Mouse (Mus musculus): ENCODE measurements around the gene Atpif1. TPM values are rescaled to one million over a fixed set of nuclear protein-coding genes. Genes with fewer than 3 reads are reported as not detected.

Atpif1 gene
- 886 and 890 TPM in 2 replicates for polyA plus RNA-seq (2011; ENCODE audit: insufficient read depth, insufficient read length, low replicate concordance, missing spikeins)

DNA sequence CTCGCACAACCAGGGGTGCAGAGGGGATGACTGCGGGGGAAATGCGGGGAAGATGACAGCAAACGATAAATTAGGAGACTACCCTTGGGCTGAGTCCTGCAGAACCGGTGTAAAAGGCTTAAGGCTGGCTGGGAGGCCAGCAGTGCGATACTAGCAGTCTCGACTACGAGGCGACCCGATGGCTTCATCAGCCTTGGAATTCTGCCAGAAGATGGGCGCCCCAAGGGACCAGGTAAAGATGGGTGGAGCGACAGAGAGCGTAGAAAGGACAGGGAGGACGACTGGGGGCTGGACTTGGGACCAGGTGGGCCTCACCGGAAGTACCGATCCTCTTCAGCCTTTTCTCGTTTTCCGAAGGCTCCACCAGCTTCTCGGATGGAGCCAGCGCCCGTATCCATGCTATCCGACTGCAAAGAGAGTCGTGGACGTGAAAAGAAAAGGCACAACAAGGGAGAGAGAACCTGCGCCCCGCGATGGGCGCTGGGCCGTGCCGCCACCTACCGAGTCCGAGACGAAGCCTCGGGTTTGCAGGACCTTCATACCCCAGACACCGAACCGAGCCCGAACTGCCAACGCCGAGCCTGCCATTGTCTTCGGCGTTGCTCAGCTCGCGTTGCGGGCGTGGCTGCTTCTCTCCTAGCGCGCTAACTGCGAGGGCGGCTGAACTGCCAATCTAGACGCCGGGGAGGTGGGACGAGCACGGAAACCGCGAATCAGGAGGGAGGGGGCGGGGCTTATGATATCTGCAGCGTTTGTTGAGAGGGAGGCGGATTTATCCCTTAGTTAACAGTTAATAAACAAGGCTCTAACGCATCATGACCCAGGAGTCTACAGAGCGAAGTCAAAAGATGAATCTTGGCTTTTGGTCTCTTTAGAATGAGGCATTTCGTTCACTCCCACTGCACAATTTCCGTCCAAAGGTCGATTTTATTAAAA is at the start of gene Atpif1:
TSS of gene Atpif1 (minus strand) at position 679 of the 936 bp plus-strand sequence.
- Histone ChIP-seq H3K4me1 (ENCODE audit: control insufficient read depth, insufficient read depth, low read length) (peaks cover 6% of the 10 kb centered on the region), H3K27ac (ENCODE audit: control insufficient read depth, insufficient read depth, low read depth, low read length, poor library complexity) (peak within 1 kb of the TSS; percentile 82), H3K4me3 (replicated peaks; ENCODE audit: control insufficient read depth, low read depth, low read length) (peak within 1 kb of the TSS; percentile 81)
- under 1% methylated on average over 63 of the region's 63 CpGs for WGBS
- peak; percentile 96 for TF ChIP-seq POLR2A (IDR thresholded peaks at IDR 0.05; ENCODE audit: borderline replicate concordance, control insufficient read depth, low read depth, low read length)
- no peak for TF ChIP-seq CTCF (IDR thresholded peaks at IDR 0.05; ENCODE audit: control insufficient read depth, insufficient read depth, low read length)

GRCm38 (mm10) chr4:132574809-132575347 is 41.4 kb upstream of the Atpif1 start:
- 69% methylated on average over 1 of the region's 1 CpGs for WGBS
- Histone ChIP-seq H3K27ac (ENCODE audit: control insufficient read depth, insufficient read depth, low read depth, low read length, poor library complexity) (no peak overlapping the region), H3K4me3 (replicated peaks; ENCODE audit: control insufficient read depth, low read depth, low read length) (no peak overlapping the region), H3K4me1 (ENCODE audit: control insufficient read depth, insufficient read depth, low read length) (peaks cover 2% of the 10 kb centered on the region; the same call in 1 of the 2 replicates)
- TF ChIP-seq CTCF (IDR thresholded peaks at IDR 0.05; ENCODE audit: control insufficient read depth, insufficient read depth, low read length): no peak
- no peak for TF ChIP-seq POLR2A (IDR thresholded peaks at IDR 0.05; ENCODE audit: borderline replicate concordance, control insufficient read depth, low read depth, low read length)

DNA sequence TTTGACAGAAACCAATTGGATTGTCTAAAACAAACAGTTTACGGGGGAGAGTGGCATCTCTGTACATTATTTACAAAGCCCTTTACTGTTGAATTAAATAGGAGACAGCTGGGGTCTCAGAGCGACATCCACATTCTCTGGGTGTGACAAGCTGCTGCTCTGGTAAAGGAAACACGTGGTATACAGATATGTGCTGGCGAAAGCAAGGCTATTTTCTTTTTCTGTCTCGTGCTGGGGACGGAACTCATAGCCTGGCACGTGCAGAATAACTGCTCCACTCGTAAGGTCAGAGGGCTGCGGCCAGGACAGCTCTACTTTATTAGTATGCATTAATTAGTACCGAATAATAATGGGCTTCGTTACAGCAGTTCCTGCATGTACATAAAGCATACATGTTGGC is 39.9 kb upstream of the Atpif1 start:
- 14% methylated on average over 11 of the region's 11 CpGs for WGBS
- Histone ChIP-seq H3K27ac (ENCODE audit: control insufficient read depth, insufficient read depth, low read depth, low read length, poor library complexity) (no peak overlapping the region), H3K4me3 (replicated peaks; ENCODE audit: control insufficient read depth, low read depth, low read length) (no peak overlapping the region), H3K4me1 (ENCODE audit: control insufficient read depth, insufficient read depth, low read length) (peaks cover 2% of the 10 kb centered on the region; the same call in 1 of the 2 replicates)
- TF ChIP-seq POLR2A (IDR thresholded peaks at IDR 0.05; ENCODE audit: borderline replicate concordance, control insufficient read depth, low read depth, low read length) (no peak), CTCF (IDR thresholded peaks at IDR 0.05; ENCODE audit: control insufficient read depth, insufficient read depth, low read length) (no peak)

DNA sequence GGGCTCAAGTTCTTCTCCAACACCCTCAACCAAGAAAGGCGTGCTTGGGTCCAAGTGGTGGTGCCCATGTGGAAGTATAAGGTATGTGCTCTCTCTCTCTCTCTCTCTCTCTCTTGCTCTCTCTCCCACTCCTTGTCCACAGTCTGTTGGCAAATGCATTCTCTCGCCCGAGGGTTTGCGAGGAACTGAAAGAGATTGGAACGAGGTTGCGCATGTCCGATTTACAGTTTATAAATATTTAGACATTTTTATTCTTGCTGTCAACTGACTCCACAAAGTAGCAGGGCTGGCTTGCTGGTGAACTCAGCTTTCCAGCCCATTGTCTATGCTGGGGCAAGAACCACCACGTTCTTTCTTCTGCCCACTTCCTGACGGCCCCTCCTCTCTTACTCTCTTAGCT is 37.7 kb upstream of the Atpif1 start:
- Histone ChIP-seq H3K27ac (ENCODE audit: control insufficient read depth, insufficient read depth, low read depth, low read length, poor library complexity) (no peak overlapping the region), H3K4me1 (ENCODE audit: control insufficient read depth, insufficient read depth, low read length) (peaks cover 6% of the 10 kb centered on the region; the same call in 1 of the 2 replicates), H3K4me3 (replicated peaks; ENCODE audit: control insufficient read depth, low read depth, low read length) (no peak overlapping the region)
- 68% methylated on average over 9 of the region's 9 CpGs for WGBS
- TF ChIP-seq POLR2A (IDR thresholded peaks at IDR 0.05; ENCODE audit: borderline replicate concordance, control insufficient read depth, low read depth, low read length) (no peak), CTCF (IDR thresholded peaks at IDR 0.05; ENCODE audit: control insufficient read depth, insufficient read depth, low read length) (no peak)

DNA sequence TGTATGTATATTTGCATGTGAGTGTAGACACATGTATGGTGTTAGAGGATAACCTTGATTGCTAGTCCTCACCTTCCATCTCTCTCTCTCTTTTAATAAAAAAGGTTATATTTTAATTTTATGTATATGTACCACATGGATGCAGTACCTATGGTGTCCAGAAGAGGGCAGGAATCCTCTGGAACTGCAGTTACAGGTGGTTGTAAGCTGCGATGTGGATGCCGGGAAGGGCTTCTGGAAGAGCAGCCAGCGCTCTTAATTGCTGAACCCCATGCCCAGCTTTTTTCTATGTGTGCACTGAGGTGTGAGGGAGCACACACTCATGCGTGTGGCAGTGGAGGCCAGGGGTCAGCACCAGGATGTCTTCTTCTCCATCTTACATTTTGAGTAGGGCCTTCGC is 35.7 kb upstream of the Atpif1 start:
- TF ChIP-seq CTCF (IDR thresholded peaks at IDR 0.05; ENCODE audit: control insufficient read depth, insufficient read depth, low read length): peak; percentile 34; the same call in 1 of the 2 replicates
- TF ChIP-seq POLR2A (IDR thresholded peaks at IDR 0.05; ENCODE audit: borderline replicate concordance, control insufficient read depth, low read depth, low read length): no peak
- Histone ChIP-seq H3K27ac (ENCODE audit: control insufficient read depth, insufficient read depth, low read depth, low read length, poor library complexity) (no peak overlapping the region), H3K4me1 (ENCODE audit: control insufficient read depth, insufficient read depth, low read length) (peaks cover 6% of the 10 kb centered on the region; the same call in 1 of the 2 replicates), H3K4me3 (replicated peaks; ENCODE audit: control insufficient read depth, low read depth, low read length) (no peak overlapping the region)
- WGBS: 95% methylated on average over 5 of the region's 5 CpGs

DNA sequence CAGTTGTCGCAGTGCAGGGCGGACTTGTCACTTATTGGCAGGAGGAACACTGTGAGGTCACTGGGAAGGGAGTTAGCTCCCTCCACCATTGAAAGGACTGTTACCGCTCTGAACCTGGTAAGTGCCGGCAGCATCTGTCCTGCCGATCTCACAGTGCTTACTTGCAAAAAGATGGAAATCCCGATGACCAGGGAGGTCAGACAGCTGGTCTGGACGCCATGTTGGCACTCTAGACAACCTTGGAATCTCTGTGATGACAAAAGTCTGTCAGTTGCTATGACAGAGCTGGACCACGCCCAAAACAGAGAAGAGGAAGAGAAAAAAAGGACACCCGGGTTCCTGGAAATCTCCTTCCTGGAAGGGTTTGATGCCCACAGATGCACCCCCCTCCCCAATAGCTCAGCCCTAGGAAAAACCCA is 33.9 kb upstream of the Atpif1 start:
- WGBS: 58% methylated on average over 9 of the region's 9 CpGs
- no peak for TF ChIP-seq POLR2A (IDR thresholded peaks at IDR 0.05; ENCODE audit: borderline replicate concordance, control insufficient read depth, low read depth, low read length)
- TF ChIP-seq CTCF (IDR thresholded peaks at IDR 0.05; ENCODE audit: control insufficient read depth, insufficient read depth, low read length): no peak
- Histone ChIP-seq H3K4me1 (ENCODE audit: control insufficient read depth, insufficient read depth, low read length) (peaks cover 7% of the 10 kb centered on the region; the same call in 1 of the 2 replicates), H3K27ac (ENCODE audit: control insufficient read depth, insufficient read depth, low read depth, low read length, poor library complexity) (no peak overlapping the region), H3K4me3 (replicated peaks; ENCODE audit: control insufficient read depth, low read depth, low read length) (no peak overlapping the region)

GRCm38 (mm10) chr4:132565089-132565747 is 31.8 kb upstream of the Atpif1 start:
- Histone ChIP-seq H3K27ac (ENCODE audit: control insufficient read depth, insufficient read depth, low read depth, low read length, poor library complexity) (no peak overlapping the region), H3K4me1 (ENCODE audit: control insufficient read depth, insufficient read depth, low read length) (peaks cover 9% of the 10 kb centered on the region; the same call in 1 of the 2 replicates), H3K4me3 (replicated peaks; ENCODE audit: control insufficient read depth, low read depth, low read length) (peak overlapping the region; percentile 67)
- 76% methylated on average over 12 of the region's 12 CpGs for WGBS
- TF ChIP-seq CTCF (IDR thresholded peaks at IDR 0.05; ENCODE audit: control insufficient read depth, insufficient read depth, low read length) (no peak), POLR2A (IDR thresholded peaks at IDR 0.05; ENCODE audit: borderline replicate concordance, control insufficient read depth, low read depth, low read length) (no peak)

All from bone marrow, adult 2 months (tissue).